Mouse (Mus musculus) embryonic facial prominence, embryonic 12.5 days (tissue): ENCODE measurements around the gene RPS10-NUDT3. TPM values are rescaled to one million over a fixed set of nuclear protein-coding genes. Genes with fewer than 3 reads are reported as not detected.

Experiments
- ATAC-seq: fragments of 200-750 bp; cut with Nextera tagmentation; 2 replicates; pipeline ENCODE4 v1.8.0; 2017; ENCODE audit not compliant: insufficient number of reproducible peaks, insufficient read depth, low FRiP score, low TSS enrichment
- H3K27ac ChIP-seq: fragments of 300-500 bp; sonication (generic); 2 replicates; pipeline ENCODE4 v1.5.1; 2016; ENCODE audit warnings: mild to moderate bottlenecking
- H3K27me3 ChIP-seq: fragments of 300-500 bp; sonication (generic); 2 replicates; pipeline ENCODE4 v1.6.1; 2016; ENCODE audit warnings: mild to moderate bottlenecking, moderate library complexity
- H3K36me3 ChIP-seq: fragments of 300-500 bp; sonication (generic); 2 replicates; pipeline ENCODE4 v1.6.1; 2016; ENCODE audit warnings: mild to moderate bottlenecking
- H3K4me1 ChIP-seq: fragments of 300-500 bp; sonication (generic); 2 replicates; pipeline ENCODE4 v1.6.1; 2016
- H3K4me2 ChIP-seq: fragments of 300-500 bp; sonication (generic); replicated peaks from 2 replicates; pipeline ENCODE4 v1.6.1; 2016; ENCODE audit warnings: mild to moderate bottlenecking, moderate library complexity
- H3K4me3 ChIP-seq: fragments of 300-500 bp; sonication (generic); 2 replicates; pipeline ENCODE4 v1.5.1; 2016; ENCODE audit warnings: mild to moderate bottlenecking
- H3K9ac ChIP-seq: fragments of 300-500 bp; sonication (generic); 2 replicates; pipeline ENCODE4 v1.6.1; 2016; ENCODE audit warnings: mild to moderate bottlenecking, moderate library complexity
- H3K9me3 ChIP-seq: fragments of 300-500 bp; sonication (generic); 2 replicates; pipeline ENCODE4 v1.6.1; 2016; ENCODE audit warnings: mild to moderate bottlenecking, moderate library complexity
- WGBS: fragments of 180-500 bp; shearing (Covaris S2); methylation state at CpG from one replicate; pipeline ENCODE4 v1.1.7; 2016; 5-methylcytosine and 5-hydroxymethylcytosine counted together
- polyA plus RNA-seq: library from polyadenylated mRNA; unstranded; fragments of >200 nt; fragmentation: Nextera tagmentation; extraction: Ambion mirVana; gene quantifications from 2 replicates; pipeline ENCODE4 v1.2.1, GENCODE M21; 2016

The RPS10-NUDT3 gene
- polyA plus RNA-seq, 1 experiment from 2014 or later, result not detected

DNA sequence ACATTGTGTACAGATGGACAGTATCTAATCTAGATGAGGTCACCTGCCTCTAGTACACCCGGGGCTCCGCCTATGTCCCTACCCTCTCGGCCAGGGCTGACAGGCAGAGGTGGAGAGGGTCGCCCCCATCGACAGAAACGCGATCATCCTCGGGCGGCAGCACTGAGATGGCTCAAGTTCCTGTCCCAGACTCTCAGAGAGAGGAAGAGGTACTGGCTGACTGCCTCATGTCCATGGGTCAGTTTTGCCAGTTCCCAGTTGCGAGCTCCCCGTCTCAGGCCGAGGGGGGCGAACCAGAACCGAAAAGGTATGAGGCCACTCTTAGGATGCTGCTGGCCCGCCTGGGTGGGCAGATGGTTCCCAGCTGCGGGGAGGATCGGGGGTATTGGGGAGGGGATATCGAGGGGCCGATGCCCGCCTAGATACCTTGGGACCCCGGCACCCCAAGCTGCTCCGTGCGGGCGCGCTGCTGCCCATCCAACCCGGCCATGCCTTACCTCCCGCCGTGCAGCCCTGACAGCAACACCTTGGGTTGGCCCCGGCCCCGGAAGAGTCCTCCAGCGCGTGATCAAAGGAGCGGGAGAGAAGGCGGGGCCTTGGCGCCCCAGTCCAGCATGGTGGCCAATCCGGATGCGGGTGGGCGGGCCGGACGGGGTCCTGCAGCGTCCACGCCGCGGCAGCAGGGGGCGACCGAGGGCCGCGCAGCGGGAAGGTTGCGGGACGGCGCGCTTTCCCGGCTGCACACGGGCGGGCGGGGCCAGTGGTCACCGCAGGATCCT, 69.7 kb downstream of the RPS10-NUDT3 start, which contains the start of gene AI413582:
Gene AI413582, minus strand, starts transcription at position 594 of the 779 bp plus-strand sequence.
- Histone ChIP-seq H3K27me3 (no peaks in the 10 kb centered on the region), H3K27ac (no peak within 1 kb of the TSS; the same call in 1 of the 2 replicates), H3K9ac (peak within 1 kb of the TSS; percentile 57), H3K4me2 (peak within 1 kb of the TSS; percentile 84), H3K4me3 (peak within 1 kb of the TSS; percentile 57), H3K36me3 (peaks cover 12% of the 10 kb centered on the region; the same call in 1 of the 2 replicates), H3K9me3 (no peaks in the 10 kb centered on the region), H3K4me1 (peaks cover 17% of the 10 kb centered on the region)
- peak; percentile 87 for ATAC-seq
- under 1% methylated on average over 58 of the region's 58 CpGs for WGBS

DNA sequence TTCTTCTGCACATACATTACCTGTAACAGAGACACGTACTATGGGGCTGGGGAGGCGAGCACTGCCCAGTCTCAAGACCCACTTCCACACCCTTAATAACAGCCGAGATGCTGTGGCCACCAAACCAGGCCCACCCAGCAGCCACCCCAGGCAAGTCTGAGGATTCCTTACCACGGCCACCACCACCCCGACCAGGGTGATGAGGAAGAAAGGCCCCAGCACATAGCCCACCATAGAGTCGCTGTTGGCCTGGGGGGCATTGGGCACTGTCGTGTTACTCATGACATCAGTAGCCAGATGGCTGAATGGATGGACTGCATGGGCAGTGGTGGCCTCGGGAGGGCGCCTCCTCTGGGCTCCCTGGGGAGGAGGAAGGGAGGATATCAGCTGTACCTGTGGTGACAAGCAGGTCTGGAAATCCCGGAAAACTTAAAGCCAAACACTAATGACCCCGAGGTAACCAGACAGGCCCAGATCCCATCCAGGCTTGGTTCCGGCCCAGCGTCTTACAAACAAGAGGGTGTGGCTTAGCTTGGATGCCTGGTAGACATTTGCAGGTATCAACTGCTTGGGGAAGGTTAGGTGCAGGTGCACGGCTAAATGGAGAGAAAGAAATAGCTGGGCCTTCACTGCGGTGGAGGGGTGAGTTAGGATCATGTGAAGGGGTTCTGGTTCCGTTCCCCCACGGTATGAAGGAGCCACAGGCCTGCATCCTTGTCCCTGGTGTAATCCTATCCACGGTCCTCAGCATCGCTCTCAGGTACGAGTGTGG, 70.4 kb downstream of the RPS10-NUDT3 start:
- Histone ChIP-seq H3K36me3 (peaks cover 12% of the 10 kb centered on the region; the same call in 1 of the 2 replicates), H3K9ac (peak overlapping the region; percentile 57), H3K4me1 (peaks cover 24% of the 10 kb centered on the region), H3K27ac (no peak overlapping the region; the same call in 1 of the 2 replicates), H3K9me3 (no peaks in the 10 kb centered on the region), H3K4me3 (peak overlapping the region; percentile 57), H3K4me2 (peak overlapping the region; percentile 84), H3K27me3 (no peaks in the 10 kb centered on the region)
- 0 out of 2 replicates have a peak, but pooled peaks have one; percentile 0 for ATAC-seq
- 14% methylated on average over 20 of the region's 20 CpGs for WGBS

DNA sequence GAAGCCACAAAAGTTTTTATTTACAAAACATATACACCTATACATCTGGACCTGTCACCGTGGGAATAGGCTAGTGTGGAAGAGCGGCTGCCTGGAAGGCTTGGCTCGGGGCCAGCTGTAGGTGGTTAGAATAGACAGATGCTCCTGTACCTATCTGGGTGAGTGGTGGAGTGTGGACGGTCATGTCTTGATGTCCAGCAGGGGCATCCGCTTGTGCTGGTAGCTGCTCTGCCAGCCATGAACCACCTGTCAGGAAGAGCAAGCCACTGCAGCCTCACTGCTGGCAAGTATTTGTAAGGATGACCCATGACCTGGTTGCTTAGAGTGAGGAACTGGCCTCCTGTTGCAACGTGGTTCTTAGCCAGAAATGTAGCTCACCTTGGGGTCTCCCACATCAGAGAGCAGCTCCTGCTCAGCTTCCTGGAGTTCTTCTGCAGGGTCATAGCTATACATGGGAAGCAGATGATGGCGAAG, 71.2 kb downstream of the RPS10-NUDT3 start:
- Histone ChIP-seq H3K4me1 (peaks cover 31% of the 10 kb centered on the region), H3K4me2 (no peak overlapping the region)

DNA sequence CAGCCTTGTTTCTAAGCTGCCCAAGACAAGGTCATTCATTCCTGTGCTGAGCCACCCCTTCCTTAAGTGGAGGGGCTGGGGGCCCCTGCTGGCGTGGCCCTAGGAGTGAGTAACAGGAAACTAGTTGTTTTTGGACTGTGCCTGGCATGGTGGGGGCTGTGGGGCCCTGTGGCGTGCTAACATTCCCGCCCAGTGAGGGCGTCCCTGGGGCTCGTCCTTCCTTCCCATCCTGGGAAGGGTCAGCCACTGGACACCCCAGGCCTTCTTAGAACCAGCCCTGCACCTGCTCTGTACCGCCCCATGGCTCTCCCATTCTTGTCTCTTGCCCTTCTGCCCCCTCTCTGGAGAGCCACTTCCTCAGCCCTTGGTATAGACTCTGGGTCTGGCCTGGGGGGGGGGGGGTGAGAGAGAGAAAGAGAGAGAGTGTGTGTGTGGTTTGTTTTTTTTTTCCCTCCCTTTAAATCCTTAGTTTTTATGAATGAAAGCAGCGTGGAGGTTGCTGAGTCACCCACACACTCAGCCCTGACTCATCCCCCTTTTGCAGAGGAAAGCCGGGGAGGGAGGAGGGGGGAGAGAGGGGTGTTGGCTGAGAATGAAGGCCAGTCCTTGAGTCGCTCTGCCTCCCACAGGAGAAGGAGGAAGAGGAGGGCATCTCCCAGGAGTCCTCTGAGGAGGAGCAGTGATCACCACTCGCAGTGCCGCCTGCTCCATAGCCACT, 73.1 kb downstream of the RPS10-NUDT3 start:
- Histone ChIP-seq H3K36me3 (peaks cover 12% of the 10 kb centered on the region; the same call in 1 of the 2 replicates), H3K4me1 (peaks cover 45% of the 10 kb centered on the region), H3K9me3 (no peaks in the 10 kb centered on the region), H3K4me3 (no peak overlapping the region), H3K4me2 (no peak overlapping the region), H3K27me3 (no peaks in the 10 kb centered on the region), H3K9ac (no peak overlapping the region), H3K27ac (peak overlapping the region; percentile 46; the same call in 1 of the 2 replicates)
- no peak for ATAC-seq
- 62% methylated on average over 9 of the region's 11 CpGs for WGBS

More for the DNA sequence above, 71.2 kb downstream of the RPS10-NUDT3 start:
- Histone ChIP-seq H3K9ac (no peak overlapping the region), H3K4me3 (no peak overlapping the region), H3K27me3 (no peaks in the 10 kb centered on the region), H3K36me3 (peaks cover 12% of the 10 kb centered on the region; the same call in 1 of the 2 replicates), H3K27ac (no peak overlapping the region), H3K9me3 (no peaks in the 10 kb centered on the region)
- 47% methylated on average over 7 of the region's 7 CpGs for WGBS
- ATAC-seq, result no peak

DNA sequence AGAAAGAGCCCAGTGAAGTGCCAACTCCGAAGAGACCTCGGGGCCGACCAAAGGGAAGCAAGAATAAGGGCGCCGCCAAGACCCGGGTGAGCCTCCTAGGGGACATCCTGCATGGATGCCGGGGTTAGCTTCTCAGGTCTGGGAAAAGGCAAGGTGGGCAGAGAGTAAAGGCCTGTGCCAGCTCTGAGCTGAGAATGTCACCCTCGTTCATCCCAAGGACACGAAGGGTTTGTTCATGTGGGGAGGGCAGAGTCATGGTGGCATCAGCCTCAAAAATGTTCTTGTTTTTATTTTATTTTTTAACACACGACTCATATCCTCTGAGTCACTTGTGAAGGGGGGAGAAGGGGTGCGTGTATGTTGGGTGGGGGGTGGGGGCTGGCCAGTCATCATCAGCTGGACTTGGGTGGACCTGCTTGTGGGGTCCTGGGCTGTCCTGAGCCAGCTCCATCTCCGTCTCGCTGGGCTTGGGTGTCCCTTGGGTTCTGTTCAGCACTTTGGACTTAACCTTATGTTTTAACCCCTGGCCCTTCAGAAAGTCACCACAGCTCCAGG, 74.0 kb downstream of the RPS10-NUDT3 start:
- Histone ChIP-seq H3K4me1 (peaks cover 45% of the 10 kb centered on the region), H3K36me3 (peaks cover 12% of the 10 kb centered on the region; the same call in 1 of the 2 replicates)
- ATAC-seq, result no peak

DNA sequence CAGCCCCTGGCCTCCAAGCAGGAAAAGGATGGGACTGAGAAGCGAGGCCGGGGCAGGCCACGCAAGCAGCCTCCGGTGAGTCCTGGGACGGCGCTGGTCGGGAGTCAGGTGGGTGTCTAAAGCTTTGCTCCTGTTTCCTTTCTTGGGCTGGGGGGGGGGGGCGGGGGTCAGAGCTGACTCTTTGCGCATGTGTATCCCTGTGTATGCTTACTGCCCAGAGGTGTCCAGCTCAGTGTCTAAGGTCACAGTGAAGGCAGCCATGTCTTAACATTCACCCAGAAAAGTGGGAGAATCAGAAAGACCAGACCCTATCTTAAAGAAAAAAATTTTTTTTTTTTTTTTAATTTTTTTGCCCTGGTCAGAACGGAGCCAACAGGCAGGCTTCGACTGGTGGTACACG, 75.4 kb downstream of the RPS10-NUDT3 start:
- Histone ChIP-seq H3K27me3 (no peaks in the 10 kb centered on the region), H3K27ac (no peak overlapping the region), H3K4me1 (peaks cover 39% of the 10 kb centered on the region), H3K4me2 (peak overlapping the region; percentile 81; the same call in 1 of the 2 replicates), H3K9me3 (no peaks in the 10 kb centered on the region), H3K4me3 (no peak overlapping the region), H3K9ac (0 out of 2 replicates have a peak overlapping the region, but pooled peaks have one; percentile 93), H3K36me3 (peaks cover 12% of the 10 kb centered on the region; the same call in 1 of the 2 replicates)
- WGBS, result 66% methylated on average over 11 of the region's 12 CpGs
- no peak for ATAC-seq

More for the DNA sequence above, 74.0 kb downstream of the RPS10-NUDT3 start:
- WGBS, result 83% methylated on average over 13 of the region's 13 CpGs
- H3K4me2 ChIP-seq, result no peak overlapping the region
- no peak overlapping the region for H3K4me3 ChIP-seq
- no peak overlapping the region for H3K9ac ChIP-seq
- H3K27ac ChIP-seq, result no peak overlapping the region
- no peaks in the 10 kb centered on the region for H3K9me3 ChIP-seq
- H3K27me3 ChIP-seq, result no peaks in the 10 kb centered on the region

DNA sequence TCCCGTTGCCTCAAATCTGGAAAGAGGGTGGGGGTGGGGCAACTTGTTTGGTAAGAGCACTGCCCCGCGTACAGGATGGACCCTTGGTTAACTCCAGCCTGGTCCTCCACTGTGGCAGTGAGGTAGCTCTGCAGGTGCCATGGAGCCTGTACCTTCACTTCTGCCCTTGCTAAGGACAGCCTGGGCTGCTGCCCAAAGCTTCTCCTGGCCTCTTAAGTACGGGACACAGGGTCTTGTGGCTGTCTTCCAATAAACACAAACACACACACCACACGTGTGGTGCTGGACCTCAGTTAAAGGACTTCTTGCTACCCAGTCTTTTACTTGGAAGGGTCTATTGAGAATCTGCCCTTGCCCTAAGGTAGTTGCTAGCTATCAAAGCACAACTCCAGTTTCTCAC, 76.2 kb downstream of the RPS10-NUDT3 start:
- 5% methylated on average over 5 of the region's 5 CpGs for WGBS
- ATAC-seq, result no peak
- H3K4me2 ChIP-seq, result peak overlapping the region; percentile 81
- H3K36me3 ChIP-seq, result peaks cover 12% of the 10 kb centered on the region; the same call in 1 of the 2 replicates
- H3K9ac ChIP-seq, result peak overlapping the region; percentile 93; the same call in 1 of the 2 replicates
- no peaks in the 10 kb centered on the region for H3K27me3 ChIP-seq
- H3K4me3 ChIP-seq, result peak overlapping the region; percentile 88
- H3K9me3 ChIP-seq, result no peaks in the 10 kb centered on the region
- no peak overlapping the region for H3K27ac ChIP-seq
- H3K4me1 ChIP-seq, result peaks cover 41% of the 10 kb centered on the region

DNA sequence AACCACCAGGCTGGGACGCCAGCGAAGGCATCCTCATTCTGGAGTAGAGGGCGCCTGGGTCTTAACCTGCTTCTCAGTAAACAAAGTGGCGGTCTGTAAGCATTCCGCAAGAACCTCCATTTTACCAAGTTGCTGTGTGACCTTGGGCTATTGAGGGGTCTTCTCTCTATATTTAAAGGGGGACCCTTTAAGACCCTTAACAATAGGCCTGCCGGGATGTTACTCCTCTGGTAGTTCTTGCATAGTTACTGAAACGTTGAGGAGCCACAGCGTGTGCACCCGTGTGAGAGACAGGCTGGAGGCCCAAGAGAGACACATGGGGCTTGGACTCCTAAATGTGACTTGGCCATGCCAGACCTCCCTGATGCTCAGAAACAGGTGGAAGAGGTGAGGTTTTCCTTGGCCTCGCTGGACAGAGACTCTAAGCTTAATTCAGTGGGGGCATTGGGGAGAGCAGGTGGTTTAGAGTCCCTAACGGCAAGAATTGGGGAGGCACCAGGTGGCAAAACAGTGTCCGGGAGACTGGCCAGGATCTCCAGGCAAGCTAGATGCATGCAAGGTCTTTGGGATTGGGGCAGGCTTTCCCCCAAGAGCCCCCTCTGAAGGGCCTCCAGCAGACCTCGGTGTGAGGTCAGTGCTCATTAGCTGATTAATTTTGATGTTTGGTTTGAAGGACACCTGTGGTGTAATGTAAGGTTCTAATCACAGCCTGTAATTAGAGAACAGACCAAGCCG, 76.9 kb downstream of the RPS10-NUDT3 start:
- no peaks in the 10 kb centered on the region for H3K9me3 ChIP-seq
- 1% methylated on average over 14 of the region's 14 CpGs for WGBS
- no peak for ATAC-seq
- H3K4me1 ChIP-seq, result peaks cover 41% of the 10 kb centered on the region
- H3K27ac ChIP-seq, result peak overlapping the region; percentile 98
- H3K27me3 ChIP-seq, result no peaks in the 10 kb centered on the region
- H3K36me3 ChIP-seq, result peaks cover 12% of the 10 kb centered on the region; the same call in 1 of the 2 replicates
- H3K4me2 ChIP-seq, result peak overlapping the region; percentile 81
- H3K4me3 ChIP-seq, result peak overlapping the region; percentile 88
- H3K9ac ChIP-seq, result peak overlapping the region; percentile 93

DNA sequence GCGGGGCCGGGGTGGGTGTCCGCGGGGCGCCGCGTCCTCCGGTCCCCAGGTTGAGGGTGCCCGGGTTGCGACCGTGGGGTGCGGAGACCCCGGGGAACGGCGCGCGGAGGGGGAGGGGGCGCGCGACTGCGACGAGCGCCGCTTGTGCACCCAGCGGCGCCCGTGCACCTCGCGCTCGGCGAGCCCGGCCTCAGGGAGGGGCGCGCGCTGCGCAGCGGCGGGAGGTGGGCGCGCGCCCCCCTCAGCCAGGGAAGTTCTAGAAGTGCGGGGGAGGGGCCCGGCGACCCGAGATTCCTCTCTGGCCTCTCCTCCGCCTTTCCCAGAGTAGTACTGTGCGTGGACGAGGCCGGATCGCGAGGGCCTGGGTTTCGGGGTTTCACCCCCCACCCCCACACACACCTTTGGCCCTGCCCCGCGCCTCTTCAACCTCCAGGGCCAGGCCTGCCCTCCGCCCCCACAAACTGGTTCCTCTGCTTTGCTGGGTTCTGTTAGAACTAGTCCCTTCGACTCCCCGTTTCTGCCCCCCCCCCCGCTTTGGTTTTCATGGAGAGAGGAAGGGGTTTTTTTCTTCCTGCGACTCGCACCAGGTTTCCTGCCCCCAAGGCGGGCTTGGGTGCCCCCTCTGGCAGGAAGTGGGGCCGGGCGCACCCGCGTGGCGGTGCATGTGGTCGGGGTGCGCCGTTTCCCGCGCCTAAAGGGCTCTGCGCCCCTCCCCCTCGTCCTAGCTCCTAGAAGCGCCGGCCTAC, 77.7 kb downstream of the RPS10-NUDT3 start:
- Histone ChIP-seq H3K27me3 (no peaks in the 10 kb centered on the region), H3K4me2 (peak overlapping the region; percentile 81), H3K27ac (peak overlapping the region; percentile 98), H3K36me3 (peaks cover 12% of the 10 kb centered on the region; the same call in 1 of the 2 replicates), H3K9me3 (no peaks in the 10 kb centered on the region), H3K4me1 (peaks cover 41% of the 10 kb centered on the region), H3K9ac (peak overlapping the region; percentile 93), H3K4me3 (peak overlapping the region; percentile 88)
- under 1% methylated on average over 56 of the region's 75 CpGs for WGBS
- ATAC-seq, result no peak
